Mouse (Mus musculus): ENCODE measurements around the gene Rasgef1b.

GRCm38 (mm10) chr5:99506109-99506508 lies 222.8 kb downstream of the Rasgef1b start:
- no peak for TF ChIP-seq CTCF (IDR thresholded peaks at IDR 0.05; ENCODE audit: insufficient read depth, low read length)
- no peak for TF ChIP-seq POLR2A (IDR thresholded peaks at IDR 0.05; ENCODE audit: borderline replicate concordance, extremely low read depth, low read depth, low read length)
